Mouse (Mus musculus) heart, embryonic 11.5 days (tissue): ENCODE measurements around the gene Wdr19. TPM values are rescaled to one million over a fixed set of nuclear protein-coding genes. Genes with fewer than 3 reads are reported as not detected.
A peak's percentile ranks its signal among the peaks of the same experiment; 100 is the strongest.

Experiments used
- ATAC-seq: fragments of 200-750 bp; cut with Nextera tagmentation; replicated peaks from 2 replicates; pipeline ENCODE4 v1.8.0; 2017; ENCODE audit warnings: moderate library complexity; ENCODE audit not compliant: insufficient number of reproducible peaks, low FRiP score, low TSS enrichment
- H3K27ac ChIP-seq: fragments of 300-500 bp; sonication (generic); 2 replicates; pipeline ENCODE4 v1.5.1; 2014; ENCODE audit warnings: mild to moderate bottlenecking, low read depth, low read length
- H3K27me3 ChIP-seq: fragments of 300-500 bp; sonication (generic); 2 replicates; pipeline ENCODE4 v1.6.1; 2014; ENCODE audit warnings: mild to moderate bottlenecking, low read length, mixed read lengths; ENCODE audit not compliant: control insufficient read depth, insufficient read depth
- H3K36me3 ChIP-seq: fragments of 300-500 bp; sonication (generic); 2 replicates; pipeline ENCODE4 v1.6.1; 2014; ENCODE audit warnings: mild to moderate bottlenecking, low read length, moderate library complexity, mixed read lengths; ENCODE audit not compliant: control insufficient read depth, insufficient read depth
- H3K4me1 ChIP-seq: fragments of 300-500 bp; sonication (generic); 2 replicates; pipeline ENCODE4 v1.6.1; 2014; ENCODE audit warnings: low read length; ENCODE audit not compliant: control insufficient read depth, insufficient read depth
- H3K4me2 ChIP-seq: fragments of 300-500 bp; sonication (generic); 2 replicates; pipeline ENCODE4 v1.6.1; 2014; ENCODE audit warnings: mild to moderate bottlenecking, moderate library complexity
- H3K4me3 ChIP-seq: fragments of 300-500 bp; sonication (generic); 2 replicates; pipeline ENCODE4 v1.5.1; 2014; ENCODE audit warnings: low read depth, low read length
- H3K9ac ChIP-seq: fragments of 300-500 bp; sonication (generic); 2 replicates; pipeline ENCODE4 v1.6.1; 2014; ENCODE audit warnings: mild to moderate bottlenecking, low read depth, low read length, moderate library complexity
- H3K9me3 ChIP-seq: fragments of 300-500 bp; sonication (generic); replicated peaks from 2 replicates; pipeline ENCODE4 v1.6.1; 2016; ENCODE audit warnings: low read length; ENCODE audit not compliant: control insufficient read depth
- WGBS: fragments of 180-500 bp; shearing (Covaris S2); extraction: QIAGEN DNeasy Blood & Tissue Kit; methylation state at CpG from one replicate; pipeline ENCODE4 v1.1.7; 2014; ENCODE audit not compliant: insufficient replicate concordance; 5-methylcytosine and 5-hydroxymethylcytosine counted together
- polyA plus RNA-seq: library from polyadenylated mRNA; unstranded; fragments of >200 nt; fragmentation: Nextera tagmentation; extraction: Ambion mirVana; gene quantifications from 2 replicates; pipeline ENCODE4 v1.2.1, GENCODE M21; 2014

Gene Wdr19
- 6.7 and 9.5 TPM in 2 replicates for polyA plus RNA-seq

GRCm38 (mm10) chr5:65199346-65200128 lies at the start of gene Wdr19:
TSS of gene Wdr19 (plus strand) at chr5:65199696.
- Histone ChIP-seq H3K9me3 (no peaks in the 10 kb centered on the region), H3K4me1 (0 out of 2 replicates have a peak, but pooled peaks cover 4% of the 10 kb centered on the region), H3K4me2 (peak within 1 kb of the TSS; percentile 79), H3K36me3 (no peaks in the 10 kb centered on the region), H3K27me3 (no peaks in the 10 kb centered on the region), H3K27ac (peak within 1 kb of the TSS; percentile 47), H3K4me3 (peak within 1 kb of the TSS; percentile 68), H3K9ac (peak within 1 kb of the TSS; percentile 70)
- WGBS: under 1% methylated on average over 37 of the region's 37 CpGs
- ATAC-seq: peak; percentile 100

- H3K36me3 ChIP-seq: peaks cover 7% of the 10 kb centered on the region
These were observed 49.8 kb upstream of the Wdr19 start for GRCm38 (mm10) chr5:65149706-65150105.

GRCm38 (mm10) chr5:65150376-65150955 lies 49.0 kb upstream of the Wdr19 start:
- H3K4me1 ChIP-seq: no peaks in the 10 kb centered on the region
- no peak overlapping the region for H3K4me3 ChIP-seq
- no peaks in the 10 kb centered on the region for H3K27me3 ChIP-seq
- H3K9ac ChIP-seq: no peak overlapping the region
- H3K36me3 ChIP-seq: peaks cover 7% of the 10 kb centered on the region
- no peak overlapping the region for H3K27ac ChIP-seq
- no peak overlapping the region for H3K4me2 ChIP-seq
- ATAC-seq: no peak
- 80% methylated on average over 8 of the region's 8 CpGs for WGBS
- H3K9me3 ChIP-seq: no peaks in the 10 kb centered on the region

More at GRCm38 (mm10) chr5:65149706-65150105, 49.8 kb upstream of the Wdr19 start:
- WGBS: 88% methylated on average over 6 of the region's 6 CpGs
- no peak overlapping the region for H3K27ac ChIP-seq
- H3K4me2 ChIP-seq: no peak overlapping the region
- no peaks in the 10 kb centered on the region for H3K27me3 ChIP-seq
- H3K9me3 ChIP-seq: no peaks in the 10 kb centered on the region
- H3K4me1 ChIP-seq: no peaks in the 10 kb centered on the region
- H3K4me3 ChIP-seq: no peak overlapping the region
- ATAC-seq: no peak
- H3K9ac ChIP-seq: no peak overlapping the region

- Histone ChIP-seq H3K4me3 (no peak overlapping the region), H3K27ac (no peak overlapping the region), H3K36me3 (peaks cover 8% of the 10 kb centered on the region), H3K9me3 (no peaks in the 10 kb centered on the region), H3K4me1 (no peaks in the 10 kb centered on the region), H3K9ac (no peak overlapping the region), H3K4me2 (no peak overlapping the region), H3K27me3 (no peaks in the 10 kb centered on the region)
- no peak for ATAC-seq
- 89% methylated on average over 3 of the region's 3 CpGs for WGBS
These were observed 48.2 kb upstream of the Wdr19 start for GRCm38 (mm10) chr5:65151276-65151675.

DNA sequence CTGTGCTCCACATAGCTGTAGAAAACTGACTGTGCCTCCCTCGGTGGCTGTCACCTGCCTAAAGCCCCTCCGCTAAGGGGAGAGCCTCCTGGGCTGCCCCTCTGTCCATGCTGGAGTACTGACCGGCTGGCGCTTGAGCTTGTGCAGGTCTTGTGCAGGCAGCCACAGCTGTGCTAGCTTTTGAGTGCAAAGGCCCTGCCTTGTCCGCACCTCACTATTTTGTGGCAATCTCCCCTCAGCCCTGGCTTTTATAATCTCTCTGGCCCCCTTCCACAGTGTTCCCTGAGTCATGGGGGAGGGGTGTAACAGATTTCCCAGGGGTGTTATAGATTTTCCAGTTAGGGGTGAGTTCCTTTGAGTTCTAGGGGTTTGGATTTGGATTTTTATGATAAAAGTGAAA lies 47.7 kb upstream of the Wdr19 start:
- H3K9me3 ChIP-seq: no peaks in the 10 kb centered on the region
- H3K4me2 ChIP-seq: no peak overlapping the region
- no peaks in the 10 kb centered on the region for H3K27me3 ChIP-seq
- no peak overlapping the region for H3K4me3 ChIP-seq
- H3K4me1 ChIP-seq: no peaks in the 10 kb centered on the region
- H3K9ac ChIP-seq: no peak overlapping the region
- H3K27ac ChIP-seq: no peak overlapping the region
- ATAC-seq: no peak
- H3K36me3 ChIP-seq: peaks cover 13% of the 10 kb centered on the region
- 61% methylated on average over 5 of the region's 5 CpGs for WGBS

DNA sequence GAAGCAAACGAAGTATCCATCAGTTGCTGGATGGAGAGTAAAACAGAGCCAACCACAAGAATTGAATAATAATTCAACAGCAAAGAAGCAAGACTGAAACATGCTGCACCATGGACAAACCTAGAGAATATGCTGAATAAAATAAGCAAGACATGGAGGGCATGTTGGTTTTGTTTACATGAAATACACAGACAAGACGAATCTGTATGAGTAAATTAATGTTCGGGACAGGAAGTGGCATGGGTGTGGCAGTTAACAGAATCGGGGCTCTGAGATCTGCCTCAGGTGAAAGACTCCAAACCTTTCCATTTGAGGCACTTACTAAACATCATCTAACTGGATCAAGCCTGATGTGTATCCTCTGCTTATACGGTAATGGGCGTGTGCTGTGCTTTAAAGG lies 45.2 kb upstream of the Wdr19 start:
- Histone ChIP-seq H3K4me1 (no peaks in the 10 kb centered on the region), H3K4me2 (no peak overlapping the region), H3K4me3 (no peak overlapping the region), H3K27ac (no peak overlapping the region), H3K9me3 (no peaks in the 10 kb centered on the region), H3K36me3 (peaks cover 13% of the 10 kb centered on the region; the same call in 1 of the 2 replicates), H3K27me3 (no peaks in the 10 kb centered on the region), H3K9ac (no peak overlapping the region)
- WGBS: 76% methylated on average over 6 of the region's 6 CpGs
- no peak for ATAC-seq

DNA sequence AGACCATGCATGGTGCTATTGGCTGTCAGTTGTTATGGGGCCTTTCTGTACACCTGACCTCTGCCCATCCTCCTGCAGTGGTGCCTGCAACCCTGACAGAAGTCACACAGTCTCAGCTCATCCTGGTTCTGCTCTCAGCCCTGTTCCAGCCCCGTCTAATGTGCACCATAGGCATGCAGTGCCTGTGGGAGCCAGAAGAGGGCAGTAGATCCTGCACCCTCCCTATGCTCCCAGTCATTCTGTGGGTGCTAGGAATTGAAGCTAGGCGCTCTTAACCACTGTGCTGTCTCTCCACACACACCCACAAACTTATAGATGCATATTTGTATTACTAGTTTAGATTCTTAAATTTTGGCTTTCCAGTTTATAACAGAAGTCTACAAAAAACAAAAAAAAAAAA lies 42.6 kb upstream of the Wdr19 start:
- H3K27me3 ChIP-seq: no peaks in the 10 kb centered on the region
- no peaks in the 10 kb centered on the region for H3K4me1 ChIP-seq
- H3K36me3 ChIP-seq: peaks cover 8% of the 10 kb centered on the region; the same call in 1 of the 2 replicates
- no peak for ATAC-seq
- H3K4me3 ChIP-seq: no peak overlapping the region
- no peaks in the 10 kb centered on the region for H3K9me3 ChIP-seq
- no peak overlapping the region for H3K9ac ChIP-seq
- no peak overlapping the region for H3K4me2 ChIP-seq
- peak overlapping the region; percentile 24; the same call in 1 of the 2 replicates for H3K27ac ChIP-seq
- WGBS: 65% methylated on average over 2 of the region's 2 CpGs

- peak; percentile 80 for ATAC-seq
- no peaks in the 10 kb centered on the region for H3K27me3 ChIP-seq
- WGBS: 63% methylated on average over 22 of the region's 22 CpGs
- no peaks in the 10 kb centered on the region for H3K9me3 ChIP-seq
- no peak overlapping the region for H3K4me2 ChIP-seq
- peak overlapping the region; percentile 76 for H3K27ac ChIP-seq
- H3K4me3 ChIP-seq: no peak overlapping the region
- peaks cover 8% of the 10 kb centered on the region; the same call in 1 of the 2 replicates for H3K36me3 ChIP-seq
- no peaks in the 10 kb centered on the region for H3K4me1 ChIP-seq
- no peak overlapping the region for H3K9ac ChIP-seq
These were observed 41.8 kb upstream of the Wdr19 start for GRCm38 (mm10) chr5:65157412-65158381.
